Mouse (Mus musculus): ENCODE measurements around the gene Anapc13. TPM values are rescaled to one million over a fixed set of nuclear protein-coding genes. Genes with fewer than 3 reads are reported as not detected.

Anapc13 gene
- total RNA-seq, 4 experiments from 2014 or later: 93.1 to 131 (median 114) TPM

DNA sequence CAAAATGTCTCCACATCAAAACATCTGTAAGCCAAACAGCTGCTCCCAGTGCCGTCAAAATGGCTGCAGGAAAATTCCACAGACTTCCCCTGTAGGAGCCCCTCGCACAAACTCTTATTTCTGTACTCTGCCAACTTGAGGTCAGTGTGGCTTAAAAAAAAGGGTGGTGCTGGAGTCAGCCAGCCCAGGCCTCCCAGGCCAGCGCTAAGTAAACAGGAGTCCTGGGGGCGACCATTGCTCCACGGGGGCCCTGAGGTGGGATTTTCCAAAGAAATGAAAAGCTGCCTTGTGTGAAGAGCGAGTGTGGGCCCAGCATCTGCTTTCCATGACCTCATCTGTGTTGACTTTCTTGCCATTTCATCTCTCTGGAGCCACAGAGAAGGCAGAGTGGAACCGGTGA is 55.4 kb downstream of the Anapc13 start:
- DNase-seq (ENCODE audit: low spot score in 2 of 2): no peak

Other genes with a start within 250 kb of the Anapc13 start
- 1 to 10 TPM; 1.8 to 3.4 (median 2.7) TPM for gene Ky, start 120.5 kb upstream of the Anapc13 start, total RNA-seq (2022)
- gene Cep63, start 238 bp downstream of the Anapc13 start, total RNA-seq (2022): 10 to 100 TPM; 26.7 to 34.7 (median 31.2) TPM
- gene Amotl2, start 90.4 kb downstream of the Anapc13 start, total RNA-seq (2022): 10 to 100 TPM; 17.3 to 22.8 (median 20.6) TPM
- 10 to 100 TPM; 39.8 to 52.7 (median 43.4) TPM for gene Ryk, start 208.6 kb downstream of the Anapc13 start, total RNA-seq (2022)

All from layer of hippocampus, adult 8-10 months (tissue).